Mouse (Mus musculus) E14TG2a.4 (cell line): ENCODE measurements around the gene Mageb2.
"Not testable (repeated sequence)": the region's sequence is repeated elsewhere in the genome, so short reads cannot be mapped to it uniquely, and the experiment has no call there.

ENCODE experiments used
- H3K27me3 ChIP-seq: 2 replicates; pipeline ENCODE4 v1.6.1; 2014; ENCODE audit warnings: low read length, control low read depth; ENCODE audit not compliant: insufficient read depth
- H3K36me3 ChIP-seq: 2 replicates; pipeline ENCODE4 v1.6.1; 2014; ENCODE audit warnings: low read length, control low read depth; ENCODE audit not compliant: insufficient read depth
- H3K4me1 ChIP-seq: replicated peaks from 2 replicates; pipeline ENCODE4 v1.6.1; 2014; ENCODE audit warnings: low read depth, low read length, control low read depth
- H3K4me3 ChIP-seq: replicated peaks from 2 replicates; pipeline ENCODE4 v1.5.1; 2014; ENCODE audit warnings: mild to moderate bottlenecking, low read length
- H3K9me3 ChIP-seq: 2 replicates; pipeline ENCODE4 v1.6.1; 2014; ENCODE audit warnings: low read length, control low read depth

Mageb2 gene

GRCm38 (mm10) chrX:91331390-91331789, at the start of gene Mageb2:
Mageb2 (plus strand) TSS chrX:91331690.
- not testable (repeated sequence) for H3K27me3 ChIP-seq, H3K4me3 ChIP-seq, H3K4me1 ChIP-seq, H3K9me3 ChIP-seq, H3K36me3 ChIP-seq

DNA sequence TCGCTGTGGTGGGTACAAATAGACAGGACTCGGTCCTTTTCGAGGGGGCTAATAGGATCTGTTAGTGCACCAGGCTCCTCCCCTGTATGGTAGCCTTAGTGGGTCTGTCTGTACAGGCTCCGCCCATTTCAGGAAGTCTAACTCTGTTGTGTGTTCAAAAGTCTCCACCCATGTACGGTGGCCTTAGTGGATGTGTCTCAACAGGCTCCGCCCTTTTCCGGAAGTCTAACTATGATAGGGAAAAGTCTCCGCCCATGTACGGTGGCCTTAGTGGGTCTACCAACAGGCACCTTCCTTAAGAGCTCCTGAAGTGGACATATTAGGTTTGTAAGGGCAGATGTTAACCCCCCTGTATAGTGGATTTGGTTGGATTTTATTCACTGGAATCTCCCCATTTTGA, 18.2 kb upstream of the Mageb2 start:
- H3K27me3 ChIP-seq, H3K4me1 ChIP-seq, H3K36me3 ChIP-seq, H3K9me3 ChIP-seq, H3K4me3 ChIP-seq: not testable (repeated sequence)
